Comparison of ENCODE assay signal across 8 mouse cellular contexts in genomic region chr6:40436047-40436483, GRCm38 (mm10). TPM values are rescaled to one million over a fixed set of nuclear protein-coding genes. Genes with fewer than 3 reads are reported as not detected.
DNase-seq lines count a peak whose midpoint lies in the region; ATAC-seq and TF ChIP-seq lines count a peak whose summit lies in the region.

TSS of gene E330009J07Rik (minus strand) at chr6:40436135.

- no peak for TF ChIP-seq EP300 in heart, postnatal 0 days (IDR thresholded peaks at IDR 0.05; ENCODE audit: low read depth)

- peak within 1 kb of the TSS; percentile 86 for H3K9ac ChIP-seq in forebrain, embryonic 12.5 days
- peak within 1 kb of the TSS; percentile 70 for H3K9ac ChIP-seq in heart, postnatal 0 days (replicated peaks; ENCODE audit: low read depth, low read length)

- H3K27ac ChIP-seq in forebrain, embryonic 12.5 days = peak within 1 kb of the TSS; percentile 89
- H3K27ac ChIP-seq in heart, postnatal 0 days (ENCODE audit: low read depth) = no peak within 1 kb of the TSS

- peaks cover 20% of the 10 kb centered on the region for H3K4me1 ChIP-seq in forebrain, embryonic 12.5 days
- peaks cover 4% of the 10 kb centered on the region; the same call in 1 of the 2 replicates for H3K4me1 ChIP-seq in heart, postnatal 0 days (ENCODE audit: control insufficient read depth, insufficient read depth)

- H3K27me3 ChIP-seq in forebrain, embryonic 12.5 days = peaks cover 16% of the 10 kb centered on the region
- H3K27me3 ChIP-seq in heart, postnatal 0 days (ENCODE audit: control insufficient read depth, insufficient read depth, low read length) = peaks cover 7% of the 10 kb centered on the region; the same call in 1 of the 2 replicates

- H3K36me3 ChIP-seq in forebrain, embryonic 12.5 days (replicated peaks) = no peaks in the 10 kb centered on the region
- no peaks in the 10 kb centered on the region for H3K36me3 ChIP-seq in heart, postnatal 0 days (replicated peaks; ENCODE audit: control insufficient read depth, insufficient read depth, low read length)

- no peak for TF ChIP-seq CTCF in heart, postnatal 0 days (IDR thresholded peaks at IDR 0.05; ENCODE audit: low read depth)

- H3K9me3 ChIP-seq in forebrain, embryonic 12.5 days = no peaks in the 10 kb centered on the region
- H3K9me3 ChIP-seq in heart, postnatal 0 days (replicated peaks; ENCODE audit: control insufficient read depth, low read length) = no peaks in the 10 kb centered on the region

- H3K4me3 ChIP-seq in forebrain, embryonic 12.5 days (replicated peaks) = peak within 1 kb of the TSS; percentile 88
- H3K4me3 ChIP-seq in heart, postnatal 0 days (ENCODE audit: low read depth, low read length) = peak within 1 kb of the TSS; percentile 86

- peak; percentile 94 for ATAC-seq in forebrain, embryonic 12.5 days (ENCODE audit: low FRiP score)
- peak; percentile 91 for ATAC-seq in heart, postnatal 0 days (ENCODE audit: insufficient read depth, low read depth)
- ATAC-seq in neutrophil, adult 5-6 weeks (ENCODE audit: extremely low read depth, insufficient number of reproducible peaks, low FRiP score, poor library complexity, severe bottlenecking) = peak; percentile 62

- peak within 1 kb of the TSS; percentile 82 for H3K4me2 ChIP-seq in forebrain, embryonic 12.5 days
- peak within 1 kb of the TSS; percentile 99 for H3K4me2 ChIP-seq in heart, postnatal 0 days (ENCODE audit: low read depth, low read length)

- under 1% methylated on average over 38 of the region's 38 CpGs for WGBS in forebrain, embryonic 12.5 days
- WGBS in heart, postnatal 0 days = 1% methylated on average over 36 of the region's 38 CpGs

- DNase-seq in CD4-positive helper T cell, adult 2 months (ENCODE audit: low read depth, low spot score) = peak; percentile 82
- DNase-seq in brain, adult 2 months (ENCODE audit: low read depth, low spot score) = peak; percentile 94
- DNase-seq in heart, postnatal 0 days (ENCODE audit: low spot score) = peak; percentile 30
- DNase-seq in kidney, postnatal 4 days = peak; percentile 86 to 91
- peak; percentile 84 to 88 for DNase-seq in lung, adult 18-20 months
- DNase-seq in testis, postnatal 14 days (ENCODE audit: low spot score) = peak; percentile 74

RNA-seq across cellular contexts. Expression of gene E330009J07Rik, which starts in this region (rescaled TPM):
- 25.8 and 28.4 TPM in 2 replicates for polyA plus RNA-seq in forebrain, embryonic 12.5 days (2016; fragmentation: Nextera tagmentation; extraction: Ambion mirVana)
- total RNA-seq in heart, postnatal 0 days (2014; rRNA removed; ENCODE audit: low replicate concordance) = 2.3 and 13.7 TPM in 2 replicates
- 1.1 and 1.6 TPM in 2 replicates for polyA plus RNA-seq in heart, postnatal 0 days (2015; fragmentation: Nextera tagmentation; extraction: Ambion mirVana)
- total RNA-seq in neutrophil, adult 5-6 weeks (2017) = 16.8 and 18.5 TPM in 2 replicates

Comparison
In these comparisons a context has a peak if more than half of its experiments do, and no peak if none do; other contexts are left out.
1. RNA of gene E330009J07Rik (polyA plus RNA-seq): 25.8 to 28.4 TPM in forebrain, embryonic 12.5 days; 1.1 to 1.6 TPM in heart, postnatal 0 days; every median in the first group is over 10 times any median in the second.
2. DNase-seq: peak in every context shown above with its lines; median percentile 94 in brain, adult 2 months; 88 in kidney, postnatal 4 days; 86 in lung, adult 18-20 months; 82 in CD4-positive helper T cell, adult 2 months; 74 in testis, postnatal 14 days; 30 in heart, postnatal 0 days.
3. Peak in every context shown above with its lines, with median percentiles within 50 percentile points of each other: ATAC-seq.